Comparison of ENCODE assay signal across 16 mouse cellular contexts in the genomic region with DNA sequence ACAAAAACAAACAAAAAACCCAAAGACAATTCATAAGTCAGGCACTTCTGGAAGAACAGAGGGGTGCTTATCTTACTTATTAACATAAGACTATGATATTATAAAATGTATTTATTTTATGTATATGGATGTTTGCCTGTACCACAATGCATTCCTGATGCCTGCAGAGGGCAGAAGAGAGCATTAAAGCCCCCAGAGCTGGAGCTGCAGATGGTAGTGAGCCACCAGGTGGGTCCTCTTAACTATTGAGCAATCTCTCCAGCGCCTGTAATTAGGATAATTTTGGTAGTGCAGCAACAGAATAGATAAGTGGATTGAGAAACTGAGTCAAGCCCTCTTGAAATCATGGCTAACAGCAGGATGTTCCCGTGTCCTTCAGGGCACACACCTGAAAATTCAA. TPM values are rescaled to one million over a fixed set of nuclear protein-coding genes. Genes with fewer than 3 reads are reported as not detected.
A peak's percentile ranks its signal among the peaks of the same experiment; 100 is the strongest.
DNase-seq lines count a peak whose midpoint lies in the region; ATAC-seq and TF ChIP-seq lines count a peak whose summit lies in the region.
"Had no signal": no experiment of that assay in that cellular context is flagged by ENCODE, and none has a peak within 500 bp of the region (broad histone marks: within the 10 kb centered on the region; RNA-seq: fewer than 3 reads in every experiment).

No protein-coding gene starts in this region.

- peak; percentile 34 for TF ChIP-seq CTCF in E14TG2a.4 (conservative IDR thresholded peaks at IDR 0.05; ENCODE audit: low read length)

- WGBS in forebrain, embryonic 14.5 days: 67% methylated on average over 2 of the region's 2 CpGs
- 60% methylated on average over 2 of the region's 2 CpGs for WGBS in forebrain, embryonic 12.5 days

- H3K27me3 ChIP-seq in forebrain, embryonic 14.5 days (replicated peaks; ENCODE audit: control insufficient read depth, insufficient read depth, low read length): no peaks in the 10 kb centered on the region
- no peaks in the 10 kb centered on the region for H3K27me3 ChIP-seq in forebrain, embryonic 12.5 days
- no peaks in the 10 kb centered on the region for H3K27me3 ChIP-seq in E14TG2a.4 (ENCODE audit: insufficient read depth, low read length)
- H3K27me3 ChIP-seq: hindbrain, embryonic 15.5 days; neural tube, embryonic 15.5 days had no signal

- no peaks in the 10 kb centered on the region for H3K9me3 ChIP-seq in forebrain, embryonic 14.5 days (replicated peaks; ENCODE audit: control insufficient read depth, low read length)
- H3K9me3 ChIP-seq in forebrain, embryonic 12.5 days: no peaks in the 10 kb centered on the region
- no peaks in the 10 kb centered on the region for H3K9me3 ChIP-seq in E14TG2a.4 (ENCODE audit: low read length)
- H3K9me3 ChIP-seq: hindbrain, embryonic 15.5 days; midbrain, embryonic 10.5 days; neural tube, embryonic 15.5 days had no signal

- no peak overlapping the region for H3K4me2 ChIP-seq in forebrain, embryonic 14.5 days (ENCODE audit: low read length)
- no peak overlapping the region for H3K4me2 ChIP-seq in forebrain, embryonic 12.5 days
- H3K4me2 ChIP-seq: hindbrain, embryonic 15.5 days; liver, embryonic 11.5 days; neural tube, embryonic 15.5 days had no signal

- no peaks in the 10 kb centered on the region for H3K36me3 ChIP-seq in forebrain, embryonic 14.5 days (ENCODE audit: control insufficient read depth, insufficient read depth, low read length)
- H3K36me3 ChIP-seq in forebrain, embryonic 12.5 days (replicated peaks): no peaks in the 10 kb centered on the region
- no peaks in the 10 kb centered on the region for H3K36me3 ChIP-seq in E14TG2a.4 (ENCODE audit: insufficient read depth, low read length)
- H3K36me3 ChIP-seq: midbrain, embryonic 10.5 days had no signal

- DNase-seq in forebrain, embryonic 14.5 days (ENCODE audit: low spot score): peak; percentile 47
- DNase-seq in left cerebral cortex, postnatal 4 days: peak; percentile 20
- DNase-seq in left cerebral cortex, adult 18-20 months (ENCODE audit: low spot score in 2 of 2): no peak
- DNase-seq in brain, adult 2 months (ENCODE audit: low read depth, low spot score): peak; percentile 26
- DNase-seq in right cerebral cortex, adult 18-20 months: no peak
- DNase-seq in urinary bladder, postnatal 36 days (ENCODE audit: low spot score in 2 of 2): no peak
- DNase-seq: adrenal gland, adult 8-10 months; cerebellum, adult 8-10 months; gastrocnemius, adult 2 months; lung, postnatal 14 days had no signal

- no peak overlapping the region for H3K9ac ChIP-seq in forebrain, embryonic 14.5 days (ENCODE audit: low read length)
- no peak overlapping the region for H3K9ac ChIP-seq in forebrain, embryonic 12.5 days
- H3K9ac ChIP-seq: hindbrain, embryonic 15.5 days; neural tube, embryonic 15.5 days had no signal

- ATAC-seq in forebrain, embryonic 14.5 days: no peak
- no peak for ATAC-seq in forebrain, embryonic 12.5 days (ENCODE audit: low FRiP score)

- H3K4me1 ChIP-seq in forebrain, embryonic 14.5 days (ENCODE audit: control insufficient read depth, insufficient read depth, low read length): 0 out of 2 replicates have a peak, but pooled peaks cover 2% of the 10 kb centered on the region
- H3K4me1 ChIP-seq in forebrain, embryonic 12.5 days: no peaks in the 10 kb centered on the region
- H3K4me1 ChIP-seq in E14TG2a.4 (replicated peaks; ENCODE audit: low read depth, low read length): no peaks in the 10 kb centered on the region
- H3K4me1 ChIP-seq: midbrain, embryonic 10.5 days had no signal

- intact Hi-C loops in left cerebral cortex, postnatal 4 days (cut with DNase I): no loop called here

- H3K4me3 ChIP-seq in forebrain, embryonic 14.5 days (ENCODE audit: low read depth, low read length): no peak overlapping the region
- no peak overlapping the region for H3K4me3 ChIP-seq in forebrain, embryonic 12.5 days (replicated peaks)
- no peak overlapping the region for H3K4me3 ChIP-seq in E14TG2a.4 (replicated peaks; ENCODE audit: low read length)
- H3K4me3 ChIP-seq: gastrocnemius, adult 2 months; hindbrain, embryonic 15.5 days; midbrain, embryonic 10.5 days; neural tube, embryonic 15.5 days had no signal

- H3K27ac ChIP-seq in forebrain, embryonic 14.5 days (ENCODE audit: low read depth, low read length): no peak overlapping the region
- no peak overlapping the region for H3K27ac ChIP-seq in forebrain, embryonic 12.5 days
- H3K27ac ChIP-seq: gastrocnemius, adult 2 months; hindbrain, embryonic 15.5 days; midbrain, embryonic 10.5 days; neural tube, embryonic 15.5 days had no signal

RNA-seq across cellular contexts. Expression of gene Mtrf1l, which starts 42.3 kb away (rescaled TPM):
- polyA plus RNA-seq in forebrain, embryonic 14.5 days (2014; fragmentation: Nextera tagmentation; extraction: Ambion mirVana): 11.6 and 14.8 TPM in 2 replicates
- polyA plus RNA-seq in forebrain, embryonic 12.5 days (2016; fragmentation: Nextera tagmentation; extraction: Ambion mirVana): 11.5 and 13.0 TPM in 2 replicates
- 10 to 100 TPM; 10.7 to 11.4 TPM for total RNA-seq in left cerebral cortex, postnatal 4 days (2021)
- 10 to 100 TPM in 1 of 2 experiments, 1 to 10 TPM in 1; 9.9 to 11.9 TPM for total RNA-seq in left cerebral cortex, adult 18-20 months (2021)

RNA-seq across cellular contexts. Expression of gene Rgs17, which starts 56.2 kb away (rescaled TPM):
- 7.6 and 11.7 TPM in 2 replicates for polyA plus RNA-seq in forebrain, embryonic 14.5 days (2014; fragmentation: Nextera tagmentation; extraction: Ambion mirVana)
- 4.0 and 4.2 TPM in 2 replicates for polyA plus RNA-seq in forebrain, embryonic 12.5 days (2016; fragmentation: Nextera tagmentation; extraction: Ambion mirVana)
- total RNA-seq in left cerebral cortex, postnatal 4 days (2021): 10 to 100 TPM; 47.0 to 53.1 TPM
- 10 to 100 TPM; 66.7 to 68.3 TPM for total RNA-seq in left cerebral cortex, adult 18-20 months (2021)

Comparison
In these comparisons a context has a peak if more than half of its experiments do, and no peak if none do; other contexts are left out.
1. DNase-seq: peak in forebrain, embryonic 14.5 days (single experiment), left cerebral cortex, postnatal 4 days (single experiment) and brain, adult 2 months (single experiment); none in left cerebral cortex, adult 18-20 months (0 of 2), right cerebral cortex, adult 18-20 months (single experiment) and urinary bladder, postnatal 36 days (0 of 2).